Mouse (Mus musculus) neural tube, embryonic 12.5 days (tissue): ENCODE data around the gene Defb7. TPM values are rescaled to one million over a fixed set of nuclear protein-coding genes. Genes with fewer than 3 reads are reported as not detected.

ENCODE experiments used
- ATAC-seq: fragments of 200-750 bp; cut with Nextera tagmentation; 2 replicates; pipeline ENCODE4 v1.8.0; 2017; ENCODE audit warnings: low read depth, mild to moderate bottlenecking, moderate TSS enrichment, moderate library complexity; ENCODE audit not compliant: low FRiP score
- H3K27ac ChIP-seq: fragments of 300-500 bp; sonication (generic); 2 replicates; pipeline ENCODE4 v1.5.1; 2016
- H3K27me3 ChIP-seq: fragments of 300-500 bp; sonication (generic); replicated peaks from 2 replicates; pipeline ENCODE4 v1.6.1; 2016; ENCODE audit warnings: mild to moderate bottlenecking
- H3K36me3 ChIP-seq: fragments of 300-500 bp; sonication (generic); 2 replicates; pipeline ENCODE4 v1.6.1; 2016; ENCODE audit warnings: mild to moderate bottlenecking
- H3K4me1 ChIP-seq: fragments of 300-500 bp; sonication (generic); 2 replicates; pipeline ENCODE4 v1.6.1; 2016
- H3K4me2 ChIP-seq: fragments of 300-500 bp; sonication (generic); replicated peaks from 2 replicates; pipeline ENCODE4 v1.6.1; 2016; ENCODE audit warnings: mild to moderate bottlenecking
- H3K4me3 ChIP-seq: fragments of 300-500 bp; sonication (generic); 2 replicates; pipeline ENCODE4 v1.5.1; 2016
- H3K9ac ChIP-seq: fragments of 300-500 bp; sonication (generic); 2 replicates; pipeline ENCODE4 v1.6.1; 2016; ENCODE audit warnings: mild to moderate bottlenecking
- H3K9me3 ChIP-seq: fragments of 300-500 bp; sonication (generic); 2 replicates; pipeline ENCODE4 v1.6.1; 2016; ENCODE audit warnings: mild to moderate bottlenecking
- WGBS: fragments of 180-500 bp; shearing (Covaris S2); methylation state at CpG from one replicate; pipeline ENCODE4 v1.1.7; 2016; 5-methylcytosine and 5-hydroxymethylcytosine counted together
- microRNA-seq: library from miRNA; unstranded; fragments of <30 nt; microRNA quantifications from one replicate; pipeline ENCODE4, GENCODE M21; 2017
- polyA plus RNA-seq: library from polyadenylated mRNA; unstranded; fragments of >200 nt; fragmentation: Nextera tagmentation; extraction: Ambion mirVana; gene quantifications from 2 replicates; pipeline ENCODE4 v1.2.1, GENCODE M21; 2016

Defb7 gene
- polyA plus RNA-seq = not detected in 2 replicates

GRCm38 (mm10) chr8:19494797-19495196, at the start of gene Defb7:
TSS of gene Defb7 (plus strand) at chr8:19495097.
- Histone ChIP-seq H3K27ac (no peak within 1 kb of the TSS), H3K4me3 (no peak within 1 kb of the TSS), H3K36me3 (no peaks in the 10 kb centered on the region), H3K9me3 (0 out of 2 replicates have a peak, but pooled peaks cover 6% of the 10 kb centered on the region), H3K4me2 (no peak within 1 kb of the TSS), H3K4me1 (no peaks in the 10 kb centered on the region), H3K27me3 (no peaks in the 10 kb centered on the region), H3K9ac (no peak within 1 kb of the TSS)
- WGBS = 83% methylated on average over 2 of the region's 2 CpGs
- ATAC-seq = no peak

GRCm38 (mm10) chr8:19446378-19446777, 48.5 kb upstream of the Defb7 start:
- H3K36me3 ChIP-seq = no peaks in the 10 kb centered on the region
- no peaks in the 10 kb centered on the region for H3K27me3 ChIP-seq
- H3K9ac ChIP-seq = no peak overlapping the region
- WGBS = 79% methylated on average over 1 of the region's 1 CpGs
- H3K4me1 ChIP-seq = no peaks in the 10 kb centered on the region
- H3K27ac ChIP-seq = no peak overlapping the region
- 0 out of 2 replicates have a peak, but pooled peaks cover 3% of the 10 kb centered on the region for H3K9me3 ChIP-seq
- no peak overlapping the region for H3K4me2 ChIP-seq
- ATAC-seq = no peak
- H3K4me3 ChIP-seq = no peak overlapping the region

- no peak overlapping the region for H3K4me3 ChIP-seq
- H3K9me3 ChIP-seq = peaks cover 17% of the 10 kb centered on the region; the same call in 1 of the 2 replicates
- no peaks in the 10 kb centered on the region for H3K36me3 ChIP-seq
- no peaks in the 10 kb centered on the region for H3K27me3 ChIP-seq
- no peak overlapping the region for H3K27ac ChIP-seq
- ATAC-seq = no peak
- 76% methylated on average over 3 of the region's 3 CpGs for WGBS
- H3K9ac ChIP-seq = no peak overlapping the region
- H3K4me2 ChIP-seq = no peak overlapping the region
- H3K4me1 ChIP-seq = no peaks in the 10 kb centered on the region
Measured at GRCm38 (mm10) chr8:19461355-19461754, 33.5 kb upstream of the Defb7 start.

GRCm38 (mm10) chr8:19469026-19469425, 25.9 kb upstream of the Defb7 start:
- Histone ChIP-seq H3K4me3 (no peak overlapping the region), H3K36me3 (no peaks in the 10 kb centered on the region), H3K4me1 (no peaks in the 10 kb centered on the region), H3K4me2 (no peak overlapping the region), H3K9ac (no peak overlapping the region), H3K27me3 (no peaks in the 10 kb centered on the region), H3K9me3 (no peaks in the 10 kb centered on the region), H3K27ac (no peak overlapping the region)
- WGBS = 86% methylated on average over 3 of the region's 3 CpGs
- ATAC-seq = no peak

GRCm38 (mm10) chr8:19500524-19500923, 5.6 kb downstream of the Defb7 start:
- 81% methylated on average over 1 of the region's 1 CpGs for WGBS
- Histone ChIP-seq H3K4me1 (no peaks in the 10 kb centered on the region), H3K9me3 (peaks cover 27% of the 10 kb centered on the region), H3K9ac (no peak overlapping the region), H3K27ac (no peak overlapping the region), H3K4me3 (no peak overlapping the region), H3K27me3 (no peaks in the 10 kb centered on the region), H3K36me3 (no peaks in the 10 kb centered on the region), H3K4me2 (no peak overlapping the region)
- no peak for ATAC-seq

GRCm38 (mm10) chr8:19535195-19535829, 40.4 kb downstream of the Defb7 start:
- Histone ChIP-seq H3K4me1 (no peaks in the 10 kb centered on the region), H3K9me3 (0 out of 2 replicates have a peak, but pooled peaks cover 22% of the 10 kb centered on the region), H3K4me2 (peak overlapping the region; percentile 64), H3K27me3 (peaks cover 15% of the 10 kb centered on the region), H3K36me3 (no peaks in the 10 kb centered on the region), H3K27ac (no peak overlapping the region), H3K9ac (0 out of 2 replicates have a peak overlapping the region, but pooled peaks have one; percentile 44), H3K4me3 (peak overlapping the region; percentile 34)
- WGBS = 6% methylated on average over 73 of the region's 75 CpGs
- peak; percentile 44; the same call in 1 of the 2 replicates for ATAC-seq

GRCm38 (mm10) chr8:19540376-19540775, 45.5 kb downstream of the Defb7 start:
- whole genome bisulfite sequencing = 88% methylated on average over 1 of the region's 1 CpGs
- H3K27me3 ChIP-seq = peaks cover 8% of the 10 kb centered on the region; the same call in 1 of the 2 replicates
- no peak overlapping the region for H3K4me2 ChIP-seq
- H3K36me3 ChIP-seq = no peaks in the 10 kb centered on the region
- no peak for ATAC-seq
- H3K4me1 ChIP-seq = no peaks in the 10 kb centered on the region
- H3K4me3 ChIP-seq = no peak overlapping the region
- no peak overlapping the region for H3K27ac ChIP-seq
- H3K9ac ChIP-seq = no peak overlapping the region
- H3K9me3 ChIP-seq = peaks cover 22% of the 10 kb centered on the region; the same call in 1 of the 2 replicates

Small RNA genes within 50 kb of the gene (microRNA-seq; reads per million reads assigned to microRNA genes)
- not detected for gene Gm27288
- gene Gm27852 = not detected

Other genes with a start within 250 kb of the Defb7 start
- not detected in 2 replicates for gene Defb5, start 247.5 kb upstream of the Defb7 start, polyA plus RNA-seq
- gene Defb3, start 201.7 kb upstream of the Defb7 start, polyA plus RNA-seq = not detected in 2 replicates
- not detected in 2 replicates for gene Defb8, start 47.5 kb upstream of the Defb7 start, polyA plus RNA-seq
- gene 4930467E23Rik, start 234.5 kb downstream of the Defb7 start, polyA plus RNA-seq = not detected in 2 replicates